Mouse (Mus musculus) inflammation-experienced regulatory T-cells, adult 6 months (primary cell): Measurements from ENCODE around the gene Tox2. TPM values are rescaled to one million over a fixed set of nuclear protein-coding genes. Genes with fewer than 3 reads are reported as not detected.

Experiments
- ATAC-seq: one replicate; pipeline ENCODE4 v1.8.0; 2017
- polyA plus RNA-seq, 3 experiments: library from polyadenylated mRNA; unstranded; fragments of 100-300 nt; shearing (Covaris generic); gene quantifications; one replicate each; pipeline ENCODE4 v1.2.1; 2017

The Tox2 gene
- polyA plus RNA-seq, 3 experiments from 2014 or later: 11.0 to 19.2 (median 13.1) TPM

DNA sequence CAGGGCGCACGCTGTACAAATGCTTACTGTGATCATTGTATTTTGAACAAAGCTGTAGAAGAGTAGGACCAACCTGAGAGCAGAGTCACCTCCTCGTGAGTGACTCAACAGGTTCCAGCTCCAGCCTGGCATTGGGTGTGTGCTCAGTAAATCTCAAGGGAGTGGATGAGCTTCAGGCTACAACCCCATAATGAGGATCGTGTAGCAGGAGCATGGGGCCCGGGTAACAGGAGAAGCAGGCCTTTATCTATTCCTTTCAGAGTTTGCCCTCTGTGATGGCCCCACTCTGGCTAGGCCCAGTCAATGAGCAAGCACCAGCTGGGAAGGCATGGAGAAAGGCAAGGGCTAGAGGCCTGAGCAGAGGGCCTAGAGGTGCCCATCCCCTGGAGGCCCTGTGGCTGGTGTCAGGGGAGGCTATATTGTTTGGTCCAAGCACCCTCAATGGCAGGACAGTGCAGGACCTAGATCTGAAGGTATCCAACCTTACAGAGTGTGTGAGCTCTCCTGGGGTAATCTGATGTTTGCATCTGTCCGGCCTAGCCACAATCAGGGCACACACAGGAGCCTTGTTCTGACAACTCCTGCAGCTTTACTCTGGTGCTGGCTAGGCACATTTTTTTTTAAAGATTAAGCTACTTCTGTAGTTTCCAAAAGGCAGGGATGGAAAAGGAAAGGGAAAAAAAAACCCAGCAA, 58.6 kb downstream of the Tox2 start:
- no peak for ATAC-seq

DNA sequence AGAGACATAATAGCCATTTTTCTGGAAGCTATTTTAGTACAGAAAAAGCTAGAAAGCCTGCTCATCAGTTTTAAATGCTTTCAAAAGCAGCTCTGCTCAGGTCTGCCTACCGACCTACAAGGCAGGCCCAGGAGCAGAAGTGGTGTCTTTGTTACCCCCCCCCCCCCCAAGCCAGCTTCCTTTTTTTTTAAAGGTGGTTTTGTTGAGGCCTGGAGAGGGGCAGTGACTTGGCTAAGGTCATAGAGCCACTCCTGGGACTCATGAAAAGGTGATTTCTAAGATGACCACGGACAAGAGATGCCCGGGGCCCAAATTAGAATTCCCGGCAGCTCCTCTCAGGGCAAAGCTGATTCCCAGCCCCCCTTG, 59.1 kb downstream of the Tox2 start:
- no peak for ATAC-seq

DNA sequence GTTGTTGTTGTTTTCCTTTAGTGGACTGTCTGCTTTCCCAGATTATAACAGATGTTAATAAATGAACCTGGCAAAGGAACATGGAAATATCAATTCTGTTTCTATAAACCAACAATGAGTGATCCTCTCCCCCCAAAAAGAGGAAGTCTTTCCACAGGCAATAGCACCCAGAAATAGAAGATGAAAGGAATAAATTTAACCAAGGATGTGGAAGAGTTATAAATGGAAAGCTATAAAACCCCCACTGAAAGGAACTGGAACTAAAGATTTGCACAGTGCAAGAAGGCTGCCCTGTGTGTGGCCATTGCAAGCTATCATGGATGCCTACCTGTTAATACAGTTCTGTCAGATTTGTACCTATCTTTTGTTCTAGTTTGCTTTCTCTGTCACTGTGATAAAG, 64.2 kb downstream of the Tox2 start:
- no peak for ATAC-seq

DNA sequence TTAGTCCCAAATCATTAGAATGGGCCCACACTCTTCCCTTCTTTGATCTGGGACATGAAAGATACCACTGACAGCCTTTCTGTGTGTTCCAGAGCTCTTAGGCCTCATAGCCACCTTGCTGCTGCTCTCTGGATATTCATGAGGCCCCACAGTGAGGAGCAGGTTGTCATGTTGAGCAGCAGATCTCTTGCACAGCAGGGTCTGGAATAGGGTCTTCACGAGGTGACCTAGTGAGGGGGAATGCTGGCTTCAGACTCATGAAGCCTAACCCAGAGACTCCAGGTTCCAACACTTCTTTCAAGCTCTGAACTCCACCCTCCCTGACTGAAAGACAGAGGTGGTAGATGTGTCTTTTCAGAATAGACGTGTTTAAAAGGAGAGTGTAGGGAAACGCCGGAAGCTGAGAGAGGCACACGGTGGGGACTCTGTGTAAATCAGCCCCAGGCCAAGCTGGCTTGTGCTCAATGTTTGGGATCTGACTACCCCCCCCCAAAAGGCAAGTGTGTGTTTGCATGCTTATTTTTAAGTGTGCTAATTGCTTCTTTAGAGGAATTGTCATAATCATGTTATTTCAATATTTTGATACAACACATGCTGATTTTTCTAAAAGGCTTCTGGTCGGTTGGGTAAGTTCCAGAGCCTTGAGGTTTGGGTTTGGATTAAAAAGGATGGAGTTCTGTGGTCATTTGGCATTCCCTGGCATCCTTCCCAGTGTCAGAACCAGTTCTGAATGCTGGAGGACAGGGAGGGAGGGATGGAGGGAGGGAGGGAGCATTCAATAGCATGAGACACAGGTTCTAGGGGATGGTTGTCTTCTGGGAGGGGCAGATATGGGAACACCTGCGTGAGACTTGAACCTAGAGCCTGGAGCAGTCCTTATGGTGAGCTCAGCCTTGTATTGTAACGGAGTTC, 68.9 kb downstream of the Tox2 start:
- ATAC-seq: no peak

DNA sequence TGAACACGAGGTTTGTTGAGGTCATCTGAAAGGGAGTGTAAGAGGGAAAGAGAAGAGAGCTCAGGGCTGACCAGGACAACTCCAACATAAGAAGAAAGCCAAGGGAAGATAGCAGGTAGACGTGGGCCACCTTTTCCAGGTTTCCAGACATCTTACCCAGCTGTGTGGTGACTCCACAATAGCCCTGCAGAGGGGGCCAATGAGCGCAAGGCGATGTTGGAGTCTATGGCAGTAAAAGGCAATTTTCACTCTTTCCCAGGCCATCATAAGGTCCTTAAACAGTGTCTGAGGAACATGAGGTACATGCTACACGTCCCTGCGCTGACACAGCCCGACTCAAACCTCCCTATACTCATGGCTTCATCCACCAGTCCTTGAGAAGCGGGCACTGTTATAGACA, 70.9 kb downstream of the Tox2 start:
- no peak for ATAC-seq

DNA sequence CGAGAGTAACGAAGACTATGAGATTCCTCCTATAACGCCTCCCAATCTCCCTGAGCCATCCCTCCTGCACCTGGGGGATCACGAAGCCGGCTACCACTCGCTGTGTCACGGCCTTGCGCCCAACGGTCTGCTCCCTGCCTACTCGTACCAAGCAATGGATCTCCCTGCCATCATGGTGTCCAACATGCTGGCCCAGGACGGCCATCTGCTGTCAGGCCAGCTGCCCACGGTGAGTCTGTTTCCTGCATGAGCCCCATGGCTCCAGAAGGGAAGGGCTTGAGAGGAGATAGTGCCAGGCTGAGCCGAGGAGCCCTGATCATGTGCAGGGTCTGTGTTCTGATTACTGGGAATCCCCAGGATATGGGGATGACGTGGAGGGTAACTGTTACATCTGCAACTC, 73.1 kb downstream of the Tox2 start:
- ATAC-seq: no peak

DNA sequence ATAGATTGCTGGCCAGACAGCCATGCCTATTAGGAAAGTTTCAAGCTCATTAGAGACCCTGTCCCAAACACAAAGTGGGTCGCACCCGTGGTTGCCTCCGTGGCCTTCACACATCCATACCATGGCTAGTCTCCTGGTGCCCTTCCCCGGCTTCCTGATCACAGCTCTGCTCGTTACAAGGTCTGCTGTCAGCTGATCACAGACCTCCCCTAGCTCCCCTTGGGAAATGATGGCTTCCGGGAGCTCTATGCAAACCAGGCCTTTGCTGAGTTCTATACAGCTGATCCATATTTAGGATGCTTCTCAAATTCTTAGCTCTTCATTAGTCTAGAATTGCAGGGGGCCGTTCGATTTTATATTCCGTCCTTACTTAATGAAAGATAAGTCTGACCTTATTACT, 75.1 kb downstream of the Tox2 start:
- ATAC-seq: no peak

DNA sequence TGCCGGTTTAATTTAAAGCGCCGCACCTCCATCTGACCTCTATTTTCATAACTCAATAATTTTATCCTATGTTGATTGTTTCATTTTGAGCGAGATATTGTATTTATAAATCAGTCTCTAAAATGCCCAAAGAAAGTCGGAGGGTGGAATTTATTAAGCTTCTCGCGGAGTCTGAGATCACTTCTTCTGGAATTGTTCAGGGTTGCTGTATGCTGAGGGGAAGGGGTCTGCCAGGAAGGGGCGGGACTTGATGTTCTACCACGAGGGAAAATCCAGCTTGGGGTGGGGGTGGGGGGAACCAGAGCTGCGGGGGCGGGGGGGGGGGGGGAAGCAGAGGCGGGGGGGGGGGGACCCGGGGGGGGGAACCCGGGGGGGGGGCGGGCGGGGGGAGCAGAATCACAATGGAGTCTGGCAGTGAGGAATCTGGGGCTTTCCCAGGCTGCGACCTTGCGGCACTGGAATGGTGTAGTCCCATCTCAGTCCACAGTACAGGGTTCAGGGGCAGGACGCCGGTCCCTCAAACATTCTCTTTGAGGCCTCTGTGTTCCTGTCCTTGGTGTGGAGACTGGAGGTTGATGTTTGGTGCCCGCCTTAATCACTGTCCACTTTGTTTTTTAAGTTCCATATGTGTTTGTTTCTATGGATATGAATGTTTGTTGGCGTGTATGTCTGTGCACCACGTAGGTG, 77.9 kb downstream of the Tox2 start:
- ATAC-seq: no peak

DNA sequence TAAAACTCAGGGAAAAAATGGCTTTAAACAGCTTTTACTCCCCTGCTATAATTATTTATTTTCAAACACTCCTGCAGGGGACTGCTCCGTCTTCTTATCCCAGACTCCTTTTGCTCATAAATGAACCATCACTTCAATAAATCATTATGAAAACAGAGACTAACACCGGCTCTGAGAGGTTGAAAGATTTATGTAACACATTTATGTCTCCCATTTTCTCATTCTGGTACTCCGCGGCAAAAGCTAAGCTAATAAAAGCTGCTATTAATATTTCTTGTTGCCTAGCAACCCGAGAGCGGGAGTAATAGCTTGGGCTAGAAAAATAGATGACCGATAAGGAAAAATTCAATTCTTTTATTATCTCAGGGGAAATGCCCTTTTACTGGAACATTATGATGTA, 81.9 kb downstream of the Tox2 start:
- no peak for ATAC-seq

DNA sequence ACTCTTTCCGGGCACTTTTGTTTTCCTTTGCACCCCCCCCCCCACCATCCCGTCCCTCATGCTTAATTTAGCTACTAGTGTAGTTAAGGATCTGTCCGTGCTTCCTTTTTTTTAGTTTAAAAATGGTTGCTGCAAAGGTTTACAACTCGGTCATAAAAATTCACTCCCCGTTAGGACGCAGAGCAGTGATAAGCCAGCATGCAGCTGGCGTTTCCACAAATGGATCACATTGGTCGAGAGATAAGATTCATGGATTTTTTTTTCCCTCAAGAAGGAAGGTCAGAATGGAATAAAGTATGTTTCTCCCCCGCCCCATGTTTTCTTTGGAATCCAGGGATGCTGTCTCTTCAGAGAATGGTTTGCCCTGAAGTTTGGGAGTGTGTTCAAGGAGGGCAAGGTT, 82.4 kb downstream of the Tox2 start:
- no peak for ATAC-seq

DNA sequence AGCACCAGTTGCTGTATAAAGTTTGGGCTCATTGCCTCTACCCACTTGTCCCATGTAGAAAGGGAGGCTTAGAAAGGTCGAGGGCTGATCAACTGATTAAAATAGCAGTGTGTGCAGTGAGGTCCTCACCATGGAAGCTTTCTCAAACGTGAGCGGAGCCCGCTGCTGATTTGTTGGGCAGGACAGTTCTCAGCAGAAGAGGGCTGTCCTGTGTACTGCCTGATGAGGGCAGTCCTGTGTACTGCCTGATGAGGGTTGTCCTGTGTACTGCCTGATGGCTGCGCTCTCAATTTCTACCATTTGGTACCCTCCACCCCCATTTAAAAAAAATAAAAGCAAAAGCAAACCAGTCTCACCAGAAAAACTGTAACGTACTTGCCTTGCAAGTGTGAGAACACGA, 82.8 kb downstream of the Tox2 start:
- peak; percentile 85 for ATAC-seq

DNA sequence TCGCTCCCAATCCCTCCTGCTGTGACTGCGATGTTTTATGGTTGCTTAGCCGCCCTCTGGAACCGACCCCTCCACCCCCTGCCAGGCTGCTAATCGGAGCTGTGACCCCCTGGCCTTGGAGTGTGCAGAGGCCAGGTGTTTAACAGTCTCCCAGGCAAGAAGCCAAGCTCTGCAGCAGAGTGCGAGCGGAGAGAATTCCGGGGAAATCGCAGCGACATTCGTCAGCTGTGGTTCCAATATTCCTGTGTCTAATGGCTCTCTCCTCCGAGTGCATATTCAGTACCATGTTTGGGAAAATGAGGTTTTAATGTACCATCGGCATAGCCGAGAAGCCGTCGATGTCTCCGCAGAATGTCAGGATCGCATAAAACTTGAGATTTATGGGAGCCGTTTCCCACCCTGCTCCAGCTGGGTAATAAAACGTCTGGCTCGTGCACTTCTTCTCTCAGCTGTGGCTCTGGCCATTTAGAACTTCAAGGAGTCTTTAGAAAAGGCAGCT, 86.0 kb downstream of the Tox2 start:
- ATAC-seq: no peak

DNA sequence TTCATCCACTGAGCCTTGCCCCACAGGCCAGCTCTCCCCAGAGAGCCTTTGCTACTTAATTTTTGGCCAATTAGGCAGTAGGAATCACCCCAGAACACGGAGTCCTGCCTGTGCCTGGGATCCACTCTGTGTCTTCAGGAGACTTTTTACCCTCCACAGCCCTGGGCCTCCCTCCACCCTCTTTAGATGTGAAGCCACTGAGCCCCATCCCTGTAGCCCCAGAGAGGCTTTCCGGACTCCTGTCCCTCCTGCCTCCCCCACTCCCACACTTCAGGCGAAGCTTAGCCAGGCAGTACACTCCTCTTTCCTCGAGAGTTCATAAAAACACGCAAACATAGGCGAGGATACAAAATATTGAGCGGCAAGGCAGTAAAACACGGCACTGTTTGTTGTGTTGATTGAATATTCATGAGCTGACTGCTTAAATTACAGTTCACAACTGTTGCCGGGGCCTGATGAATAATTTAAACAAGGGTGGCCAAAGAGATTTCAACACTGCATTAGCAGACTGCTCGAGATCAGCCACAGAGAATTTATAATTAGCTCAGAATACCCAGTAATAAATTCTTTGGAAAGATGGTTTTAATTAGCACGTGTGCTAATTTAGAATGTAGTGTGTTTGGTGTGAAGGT, 94.2 kb downstream of the Tox2 start:
- ATAC-seq: no peak

DNA sequence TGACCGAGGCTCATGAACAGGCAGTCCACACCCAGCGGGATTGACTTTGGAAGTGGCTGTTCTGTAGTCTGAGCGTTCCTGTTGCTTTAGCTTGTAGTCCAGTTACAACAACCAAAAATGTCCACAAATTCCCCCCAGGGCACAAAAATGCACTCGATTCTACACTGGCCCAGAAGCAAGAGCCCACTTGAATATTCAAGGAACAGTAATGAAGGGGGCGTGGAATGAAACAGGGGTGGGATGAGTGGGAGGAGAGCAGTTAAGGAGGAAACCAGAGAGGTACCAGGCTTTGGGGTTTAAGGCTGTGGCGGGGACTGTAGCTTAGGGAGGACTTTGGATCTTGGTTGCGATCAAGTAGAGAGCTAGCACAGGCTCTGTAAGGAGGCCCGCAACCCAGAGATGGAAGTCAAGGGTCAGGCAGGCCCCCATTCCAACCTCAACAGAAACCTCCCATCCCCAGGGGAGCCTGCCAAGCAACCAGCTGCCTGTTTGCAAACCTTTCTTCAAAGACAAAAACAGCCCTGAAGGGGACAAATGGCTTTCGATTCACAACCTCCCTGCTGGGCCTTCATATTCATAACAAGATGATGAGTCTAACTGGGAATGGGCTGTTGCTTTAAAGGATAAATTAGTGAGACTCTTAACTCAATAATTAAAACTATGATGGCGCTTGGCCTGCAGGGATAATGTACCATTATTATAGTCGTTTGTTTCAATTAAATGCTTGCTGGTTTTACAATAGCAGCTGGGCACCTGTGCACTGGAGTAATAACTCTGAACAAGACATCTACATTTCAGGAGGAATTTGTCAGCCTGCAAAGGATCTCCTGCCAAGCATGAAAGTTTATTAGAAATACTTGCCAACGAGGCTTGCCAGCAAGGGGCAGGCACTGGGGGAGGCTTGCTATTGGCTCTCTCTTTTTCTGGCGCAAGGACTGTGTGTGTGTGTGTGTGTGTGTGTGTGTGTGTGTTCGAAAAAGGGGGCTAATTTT, 97.4 kb downstream of the Tox2 start:
- no peak for ATAC-seq

DNA sequence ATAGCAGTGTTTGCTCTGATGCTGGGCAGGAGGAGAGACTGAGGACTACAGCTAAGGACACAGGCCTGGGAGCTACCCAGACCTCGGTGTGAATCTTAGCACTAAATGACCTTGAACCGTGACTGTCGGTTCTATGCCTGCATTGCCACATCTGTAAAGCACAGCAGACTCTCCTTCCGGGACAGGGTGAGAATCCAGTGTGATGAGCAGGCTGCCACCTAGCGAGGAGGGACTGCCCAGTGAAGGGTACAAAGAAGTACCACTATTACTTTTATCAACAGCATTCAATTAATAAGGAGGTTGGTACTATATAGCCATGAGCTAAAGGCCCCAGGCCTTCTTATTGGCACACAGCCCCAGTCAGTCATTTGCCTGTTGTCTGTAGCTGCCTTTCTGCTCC, 98.7 kb downstream of the Tox2 start:
- ATAC-seq: no peak

DNA sequence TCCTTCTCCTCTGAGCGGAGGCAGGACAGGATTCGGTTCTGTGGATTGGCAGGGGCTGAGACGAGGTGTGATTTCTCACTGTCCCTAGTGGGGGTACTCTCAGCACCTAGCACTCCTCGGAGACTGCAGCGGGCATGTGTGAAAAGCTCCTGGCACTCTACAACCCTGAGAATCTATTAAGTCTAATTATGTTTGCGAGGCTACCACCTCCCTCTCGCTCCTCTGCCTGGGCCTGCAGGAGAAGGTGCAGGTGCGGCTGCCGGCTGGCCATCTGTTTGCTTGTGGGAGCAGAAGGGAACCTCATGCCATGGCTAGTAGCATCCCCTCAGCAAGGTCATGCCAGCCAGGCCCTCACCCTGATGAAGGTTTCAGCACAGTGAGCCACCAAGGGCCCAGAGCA, 100.1 kb downstream of the Tox2 start:
- ATAC-seq: no peak

DNA sequence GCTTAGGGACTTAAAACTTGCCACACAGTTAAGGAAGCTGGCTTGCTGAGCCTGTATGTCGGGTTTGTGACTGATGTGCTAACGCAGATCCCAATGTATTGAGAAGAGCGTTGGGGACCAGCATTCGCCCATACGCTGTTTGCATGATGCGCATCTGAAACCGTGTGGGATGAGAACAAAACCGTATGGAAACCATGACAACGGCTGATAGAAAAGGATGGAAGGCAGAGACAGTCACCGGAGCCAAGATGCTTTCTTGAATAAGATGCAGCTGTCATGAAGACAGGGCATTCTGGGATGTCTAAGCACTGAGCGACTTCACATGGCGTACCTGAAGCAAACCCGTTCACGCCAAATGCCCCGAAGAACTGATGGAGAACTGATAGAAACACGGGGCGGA, 106.5 kb downstream of the Tox2 start:
- no peak for ATAC-seq

DNA sequence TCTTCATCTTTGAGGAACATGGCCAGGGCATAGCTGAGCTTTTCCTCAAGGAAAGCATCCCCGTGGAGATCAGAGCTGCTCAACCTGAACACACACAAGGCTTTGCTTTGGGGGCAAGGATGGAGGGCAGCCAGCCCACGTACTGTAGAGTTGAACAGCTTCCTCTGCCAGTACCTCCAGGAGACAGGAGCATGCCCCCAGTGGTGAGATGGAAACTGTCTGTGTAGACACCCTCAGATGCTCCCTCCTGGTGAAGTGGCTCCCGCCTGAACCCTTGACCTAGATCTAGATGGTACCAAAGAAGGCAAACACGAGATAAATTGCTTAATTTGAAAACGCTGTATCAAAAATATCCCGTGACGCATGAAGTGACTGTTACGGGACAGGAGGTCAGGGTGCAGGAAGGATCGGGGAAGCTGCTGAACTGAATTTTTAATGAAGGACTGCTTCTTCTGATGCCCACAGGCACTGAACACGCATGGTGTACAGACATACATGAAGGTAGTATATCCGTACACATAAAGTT, 107.3 kb downstream of the Tox2 start:
- no peak for ATAC-seq

DNA sequence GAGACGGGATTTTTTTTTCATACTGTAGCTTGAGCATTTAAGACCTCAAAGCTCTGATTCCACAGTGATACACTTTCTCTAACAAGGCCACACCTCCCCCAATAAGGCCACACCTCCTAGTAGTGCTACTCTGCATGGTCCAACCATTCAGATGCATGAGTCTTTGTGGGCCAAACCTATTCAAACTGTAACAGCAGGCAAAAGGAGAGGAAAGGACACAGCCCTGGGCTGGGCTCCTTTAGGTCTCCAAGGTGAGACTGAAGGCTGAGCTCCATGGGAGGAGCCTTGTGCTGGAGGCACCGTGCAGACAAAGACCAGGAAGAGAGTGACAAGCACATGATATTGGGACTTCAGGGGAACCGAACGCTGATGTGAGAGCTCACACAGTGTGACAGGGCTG, 114.4 kb downstream of the Tox2 start:
- no peak for ATAC-seq

DNA sequence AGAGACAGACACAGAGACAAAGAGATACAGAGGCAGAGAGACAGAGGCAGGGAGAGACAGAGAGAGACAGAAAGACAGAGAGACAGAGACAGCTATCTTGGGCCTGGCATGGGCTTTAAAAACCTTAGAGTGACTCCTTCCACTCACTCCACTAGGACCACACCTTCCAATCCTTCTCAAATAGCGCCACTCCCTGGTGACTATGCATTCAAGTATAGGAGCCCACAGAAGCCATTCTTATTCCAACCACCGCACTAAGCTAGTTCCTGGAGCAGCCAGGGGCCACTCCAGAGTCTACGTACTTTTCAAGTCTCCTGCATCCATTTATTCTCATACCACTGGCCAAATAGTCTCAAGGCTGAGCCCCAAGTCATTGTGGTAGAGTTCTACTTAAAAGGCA, 115.9 kb downstream of the Tox2 start:
- no peak for ATAC-seq

DNA sequence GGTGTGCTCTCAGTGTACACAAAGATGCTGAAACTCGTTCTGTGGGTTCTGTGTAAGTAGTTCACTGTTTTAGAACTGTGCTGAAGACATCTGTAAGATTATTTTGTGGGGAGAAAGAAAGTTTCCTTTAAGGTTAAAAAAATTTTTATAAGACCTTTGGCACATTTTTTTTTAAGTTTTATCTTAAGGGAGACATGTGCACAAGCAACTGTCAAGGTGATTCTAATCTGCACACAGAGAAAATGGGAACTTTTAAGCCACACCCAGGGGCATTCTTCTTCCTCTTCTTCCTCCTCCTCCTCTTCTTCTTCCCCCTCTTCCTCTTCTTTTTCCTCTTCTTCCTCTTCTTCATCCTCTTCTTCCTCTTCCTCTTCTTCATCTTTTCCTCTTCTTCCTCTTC, 120.2 kb downstream of the Tox2 start:
- no peak for ATAC-seq

DNA sequence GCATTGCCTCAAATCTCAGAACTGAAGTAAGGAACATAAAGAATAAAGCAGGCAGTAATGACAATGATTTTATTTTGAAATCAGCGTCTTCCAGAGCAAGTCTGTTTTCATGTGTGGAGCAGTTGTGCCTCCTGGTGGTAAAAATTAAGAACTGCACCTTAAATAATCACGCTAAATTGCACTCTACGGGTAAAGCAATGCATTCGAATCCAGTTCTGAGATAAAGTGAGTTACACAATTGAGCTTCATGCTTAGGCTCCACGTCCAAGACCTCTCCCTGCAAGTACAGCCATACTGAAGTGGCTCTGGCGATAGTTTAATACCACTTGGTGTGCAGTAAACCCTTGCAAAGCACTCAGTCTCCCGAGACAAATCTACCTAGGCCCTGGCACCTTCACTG, 127.8 kb downstream of the Tox2 start:
- peak; percentile 68 for ATAC-seq
